Mouse (Mus musculus): Measurements from ENCODE around the gene Vars2.
A peak's percentile ranks its signal among the peaks of the same experiment; 100 is the strongest.

Gene Vars2

GRCm38 (mm10) chr17:35692368-35692767 lies 25.0 kb upstream of the Vars2 start:
- no peak for DNase-seq

- no peak for DNase-seq
Measured at GRCm38 (mm10) chr17:35691811-35692210, 24.4 kb upstream of the Vars2 start.

- DNase-seq, result no peak
Measured at GRCm38 (mm10) chr17:35689936-35690645, 22.7 kb upstream of the Vars2 start.

GRCm38 (mm10) chr17:35688347-35689175 lies 21.2 kb upstream of the Vars2 start:
- peak in 1 of 2 experiments; percentile 33 for DNase-seq

- no peak for DNase-seq
Measured at GRCm38 (mm10) chr17:35685061-35685460, 17.7 kb upstream of the Vars2 start.

GRCm38 (mm10) chr17:35681986-35682385 lies 14.6 kb upstream of the Vars2 start:
- DNase-seq, result no peak

- DNase-seq, result peak in 1 of 2 experiments; percentile 29
Measured at GRCm38 (mm10) chr17:35680591-35680990, 13.2 kb upstream of the Vars2 start.

- DNase-seq, result peak; percentile 84 to 90
Measured at GRCm38 (mm10) chr17:35673416-35674035, 6.1 kb upstream of the Vars2 start, which contains the start of gene Gtf2h4. Gene Gtf2h4, minus strand, starts transcription at chr17:35673739.

GRCm38 (mm10) chr17:35672527-35672926 lies 5.1 kb upstream of the Vars2 start:
- DNase-seq, result no peak

GRCm38 (mm10) chr17:35671846-35672245 lies 4.5 kb upstream of the Vars2 start:
- no peak for DNase-seq

GRCm38 (mm10) chr17:35669731-35670130 lies 2.3 kb upstream of the Vars2 start:
- DNase-seq, result no peak

GRCm38 (mm10) chr17:35666851-35667256 lies 538 bp downstream of the Vars2 start:
- peak; percentile 55 to 73 for DNase-seq

GRCm38 (mm10) chr17:35665957-35666515 lies 1.4 kb downstream of the Vars2 start:
- peak; percentile 53 to 72 for DNase-seq

GRCm38 (mm10) chr17:35653086-35653485 lies 14.3 kb downstream of the Vars2 start:
- no peak for DNase-seq

GRCm38 (mm10) chr17:35649429-35649828 lies 18.0 kb downstream of the Vars2 start:
- DNase-seq, result peak in 1 of 2 experiments; percentile 46

GRCm38 (mm10) chr17:35643609-35644236 lies 23.7 kb downstream of the Vars2 start, which contains the start of gene Mucl3:
Gene Mucl3, minus strand, starts transcription at chr17:35643695.
- no peak for DNase-seq

- DNase-seq, result no peak
Measured at GRCm38 (mm10) chr17:35639352-35639751, 28.0 kb downstream of the Vars2 start.

- DNase-seq, result peak; percentile 76 to 84
Measured at GRCm38 (mm10) chr17:35638475-35639190, 28.8 kb downstream of the Vars2 start.

- DNase-seq, result peak; percentile 72 to 74
Measured at GRCm38 (mm10) chr17:35636363-35636762, 31.0 kb downstream of the Vars2 start.

GRCm38 (mm10) chr17:35635699-35636111 lies 31.7 kb downstream of the Vars2 start:
- DNase-seq, result peak; percentile 79 to 84

GRCm38 (mm10) chr17:35635202-35635601 lies 32.2 kb downstream of the Vars2 start:
- DNase-seq, result peak in 1 of 2 experiments; percentile 35

GRCm38 (mm10) chr17:35633992-35634391 lies 33.4 kb downstream of the Vars2 start:
- peak; percentile 71 to 79 for DNase-seq
